Mouse (Mus musculus): ENCODE measurements at regions not wholly inside any gene's neighbourhood (a gene's known extent, or its start where the extent isn't known, plus 50 kb on each side); places are given as distances from the start of the nearest gene placed in this dataset.
A peak's percentile ranks its signal among the peaks of the same experiment; 100 is the strongest.

DNA sequence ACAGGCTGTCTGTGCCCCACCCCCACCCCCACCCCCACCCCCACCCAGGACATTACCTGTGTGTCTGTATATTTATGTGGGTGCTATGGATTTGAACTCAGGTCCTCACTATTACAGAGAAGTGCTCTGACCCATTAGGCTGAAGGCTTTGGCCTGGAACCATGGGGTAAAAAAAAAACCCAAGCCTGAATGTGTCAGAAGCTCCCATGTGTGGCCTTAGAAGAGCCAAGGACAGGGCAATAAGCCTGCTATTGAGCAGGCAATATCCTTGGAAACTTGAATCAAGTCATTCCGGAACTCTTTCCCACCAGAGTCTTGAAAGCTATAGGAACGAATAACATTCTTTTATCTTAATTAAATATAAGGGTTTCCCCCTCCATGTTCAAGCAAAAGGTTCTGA, 347.2 kb downstream of the Prdm2 start:
- DNase-seq (ENCODE audit: low read depth, low spot score) = no peak

GRCm38 (mm10) chr4:142863939-142864338, 348.9 kb downstream of the Prdm2 start:
- DNase-seq (ENCODE audit: low read depth, low spot score) = no peak

GRCm38 (mm10) chr4:142860441-142860840, 352.4 kb downstream of the Prdm2 start:
- DNase-seq (ENCODE audit: low read depth, low spot score) = no peak

GRCm38 (mm10) chr4:142856626-142857025, 356.2 kb downstream of the Prdm2 start:
- DNase-seq (ENCODE audit: low read depth, low spot score) = no peak

DNA sequence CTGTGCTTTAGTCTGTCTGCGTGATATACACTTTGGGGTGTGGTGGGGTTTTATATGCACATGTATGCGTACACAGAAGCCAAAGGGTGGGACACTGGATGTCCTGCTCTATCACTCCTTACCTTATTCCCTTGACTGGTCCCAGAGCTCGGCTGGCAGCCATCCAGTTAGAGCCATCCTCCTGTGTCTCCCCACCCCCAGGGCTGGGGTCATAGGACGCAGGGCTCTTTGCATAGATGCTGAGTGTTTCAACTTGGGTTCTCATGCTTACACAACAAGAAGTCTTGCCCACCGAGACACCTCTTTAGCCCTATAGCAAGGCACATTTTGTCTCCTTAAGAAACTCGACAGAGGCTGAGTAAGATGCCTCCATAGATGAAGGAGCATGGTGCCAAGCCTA, 357.2 kb downstream of the Prdm2 start:
- DNase-seq (ENCODE audit: low read depth, low spot score) = no peak

DNA sequence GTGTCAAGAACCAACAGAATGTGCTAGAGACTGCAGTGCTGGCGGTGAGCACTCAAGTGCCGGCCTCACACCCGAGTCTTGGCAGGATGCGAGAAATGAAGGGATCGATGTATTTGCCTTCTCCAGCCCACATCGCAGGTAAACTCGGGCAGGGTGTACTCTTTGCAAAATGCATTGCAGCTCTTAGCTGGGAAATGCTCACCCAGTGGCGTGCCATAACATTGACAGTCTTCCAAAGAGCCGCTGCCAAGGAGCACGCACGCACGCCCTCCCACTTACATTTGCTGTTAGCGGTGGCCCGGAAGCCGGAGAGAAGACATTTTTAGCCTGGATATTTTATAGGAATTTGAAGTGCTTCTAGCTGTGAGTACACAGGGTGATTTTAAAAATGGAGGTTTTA, 358.9 kb downstream of the Prdm2 start:
- peak; percentile 52 for DNase-seq (ENCODE audit: low read depth, low spot score)

- DNase-seq (ENCODE audit: low read depth, low spot score) = no peak
Measured at GRCm38 (mm10) chr4:142845066-142845696, 367.6 kb downstream of the Prdm2 start.

- DNase-seq (ENCODE audit: low read depth, low spot score) = no peak
Measured at GRCm38 (mm10) chr4:142839540-142839939, 373.3 kb downstream of the Prdm2 start.

GRCm38 (mm10) chr4:142838363-142838964, 374.3 kb downstream of the Prdm2 start:
- no peak for DNase-seq (ENCODE audit: low read depth, low spot score)

DNA sequence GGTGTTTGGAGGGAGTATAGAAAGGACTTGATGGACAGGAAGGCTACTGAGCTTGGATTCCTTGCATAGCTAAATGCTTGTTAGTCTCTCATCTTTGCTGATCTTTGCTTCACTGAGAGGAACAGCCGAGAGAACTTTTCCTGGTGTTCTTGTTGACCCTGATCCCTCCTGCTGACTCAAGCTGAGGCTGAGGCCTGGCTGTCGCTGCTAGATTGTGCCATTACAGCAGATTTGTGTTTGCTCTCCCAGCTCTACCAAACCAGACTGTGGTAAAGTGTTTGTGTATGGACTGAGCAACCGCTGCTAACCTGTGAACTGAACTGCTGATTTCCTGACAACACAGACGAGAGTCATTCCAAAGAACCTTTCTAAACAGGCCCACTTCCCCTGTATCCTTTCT, 375.2 kb downstream of the Prdm2 start:
- DNase-seq (ENCODE audit: low read depth, low spot score) = no peak

DNA sequence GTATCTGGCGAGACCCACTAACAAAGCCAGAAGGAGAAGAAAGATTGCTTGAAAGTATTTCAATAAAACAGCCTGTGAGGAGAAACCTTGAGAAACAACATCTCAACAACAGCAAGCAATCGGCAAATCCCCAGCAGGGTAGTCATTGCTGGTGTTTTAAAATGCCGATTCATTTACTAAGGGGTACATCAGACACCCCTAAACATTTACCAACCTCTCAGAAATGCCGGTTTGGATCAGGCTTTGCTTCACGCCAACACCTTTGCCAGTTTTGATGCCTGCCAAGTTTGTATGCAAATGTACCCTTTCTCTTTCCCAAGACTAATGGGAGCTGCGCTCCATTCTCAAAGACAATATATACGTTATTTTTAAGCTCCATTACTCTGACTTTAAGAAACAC, 383.1 kb downstream of the Prdm2 start:
- no peak for DNase-seq (ENCODE audit: low read depth, low spot score)

DNA sequence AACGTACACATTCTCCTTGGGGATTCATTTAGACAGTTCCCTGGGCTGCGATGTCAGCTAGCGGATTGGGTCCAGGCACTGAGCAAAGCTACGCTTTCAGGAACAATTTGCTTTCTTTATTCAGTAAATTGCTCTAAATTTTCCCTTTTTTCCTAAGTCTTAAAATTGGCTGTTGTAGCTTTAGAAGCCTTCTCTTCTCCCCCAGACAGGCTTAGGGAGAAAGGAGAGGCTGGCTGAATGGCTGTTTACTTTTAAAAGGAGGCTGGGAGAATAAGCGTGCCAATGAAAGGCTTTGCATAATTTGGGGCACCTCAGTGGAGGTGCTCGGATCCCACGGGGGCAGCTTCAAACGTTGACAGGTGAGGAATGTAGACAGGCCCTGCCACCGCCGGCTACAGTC, 383.8 kb downstream of the Prdm2 start:
- no peak for DNase-seq (ENCODE audit: low read depth, low spot score)

- no peak for DNase-seq (ENCODE audit: low read depth, low spot score)
Measured at GRCm38 (mm10) chr4:142826250-142826893, 386.4 kb downstream of the Prdm2 start.

DNA sequence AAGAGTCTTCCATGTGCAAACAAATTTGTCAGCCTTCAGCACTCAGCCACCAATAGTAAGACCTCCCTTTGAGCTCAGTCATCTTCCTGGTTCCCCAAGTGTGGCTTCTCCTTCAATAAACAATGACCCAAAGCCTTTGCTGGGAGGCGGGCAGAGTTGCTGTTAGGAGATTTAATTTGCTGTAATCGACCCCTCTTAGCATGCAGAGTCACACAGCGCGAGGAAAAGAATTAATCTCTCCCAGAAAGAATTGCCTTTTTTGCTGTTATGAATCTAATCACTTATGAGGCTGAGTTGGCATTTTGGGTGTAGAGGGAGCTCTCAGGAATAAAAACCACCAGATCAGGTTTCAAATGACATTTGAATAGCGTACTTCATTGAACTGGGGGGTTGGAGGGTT, 387.0 kb downstream of the Prdm2 start:
- no peak for DNase-seq (ENCODE audit: low read depth, low spot score)

DNA sequence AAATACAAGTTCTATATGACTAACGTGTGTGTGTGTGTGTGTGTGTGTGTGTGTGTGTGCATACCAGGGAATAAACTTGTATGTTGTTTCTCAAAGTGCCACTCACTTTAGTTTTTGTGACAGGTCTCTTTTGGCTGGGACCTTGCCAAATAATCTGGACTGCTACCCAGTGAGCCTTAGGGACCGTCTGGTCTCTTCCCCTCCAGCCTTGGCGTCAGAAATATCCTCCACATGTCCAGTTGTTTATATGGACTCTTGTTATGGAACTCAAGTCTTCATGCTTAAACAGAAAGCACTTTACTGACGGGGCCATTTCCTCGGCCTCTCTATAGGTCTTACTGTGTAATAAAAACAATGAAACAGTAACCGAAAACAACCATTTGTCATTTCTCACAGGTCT, 394.4 kb downstream of the Prdm2 start:
- no peak for DNase-seq (ENCODE audit: low read depth, low spot score)

DNA sequence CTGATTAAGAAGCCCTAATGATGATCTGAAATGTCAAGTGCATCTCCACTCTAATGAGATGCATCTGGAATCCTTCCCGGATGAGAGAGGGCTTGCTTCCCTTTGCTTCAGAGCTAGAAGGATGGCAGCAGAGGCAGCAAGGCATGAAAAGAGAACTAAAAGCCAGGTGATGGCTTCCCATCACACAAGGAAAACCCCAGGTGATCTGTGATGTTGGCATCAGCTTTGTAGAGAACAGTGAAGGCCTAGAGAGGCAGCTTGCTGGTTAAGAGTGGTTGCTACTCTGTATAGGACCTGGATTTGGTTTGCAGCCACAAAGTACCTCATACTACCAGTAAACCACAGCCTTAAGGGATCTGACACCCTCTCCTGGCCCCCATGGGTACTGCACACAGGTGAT, 395.8 kb downstream of the Prdm2 start:
- no peak for DNase-seq (ENCODE audit: low read depth, low spot score)

DNA sequence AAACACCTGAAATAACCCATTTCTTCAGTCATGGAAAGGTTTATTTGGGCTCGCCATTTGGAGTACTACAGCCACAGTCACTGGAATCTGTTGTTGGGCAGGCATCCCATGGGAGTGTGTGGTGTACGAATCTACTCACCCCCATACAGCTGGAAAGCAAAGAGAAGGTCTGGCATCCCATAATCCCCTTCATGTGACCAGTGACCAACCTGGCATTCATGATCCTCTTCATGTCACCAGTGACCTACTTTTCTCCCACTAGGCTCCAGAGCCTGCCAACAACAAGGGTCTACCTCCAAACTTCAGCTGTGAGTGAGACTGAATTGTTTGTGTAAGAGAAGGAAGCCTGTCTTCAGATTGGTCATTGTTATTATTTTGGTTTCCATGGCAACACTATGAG, 409.0 kb downstream of the Prdm2 start:
- no peak for DNase-seq (ENCODE audit: low read depth, low spot score)

DNA sequence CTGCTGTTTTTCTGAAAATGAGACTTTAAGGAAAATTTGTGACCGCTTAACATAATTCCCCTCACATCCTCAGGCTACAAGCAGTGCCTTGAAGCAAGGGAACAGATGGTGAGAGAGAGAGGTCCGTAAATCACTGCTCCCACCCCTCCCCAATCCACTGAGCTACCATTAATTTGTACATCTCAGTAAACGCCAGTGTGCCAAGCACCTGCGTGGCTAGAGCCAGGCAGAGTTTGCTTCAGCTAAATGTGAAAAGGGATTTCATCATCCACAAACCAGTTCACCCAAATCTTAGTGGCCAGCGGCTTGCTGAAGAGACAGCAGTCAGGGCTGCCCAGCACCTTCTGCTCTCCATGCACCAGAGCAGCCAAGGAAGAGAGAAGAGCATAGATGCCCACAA, 413.5 kb downstream of the Prdm2 start:
- no peak for DNase-seq (ENCODE audit: low read depth, low spot score)

GRCm38 (mm10) chr4:142798834-142799233, 414.0 kb downstream of the Prdm2 start:
- DNase-seq (ENCODE audit: low read depth, low spot score) = no peak

GRCm38 (mm10) chr4:142792606-142792970, 420.2 kb downstream of the Prdm2 start:
- DNase-seq (ENCODE audit: low read depth, low spot score) = no peak

- DNase-seq (ENCODE audit: low read depth, low spot score) = no peak
Measured at GRCm38 (mm10) chr4:142791823-142792605, 420.8 kb downstream of the Prdm2 start.

- no peak for DNase-seq (ENCODE audit: low read depth, low spot score)
Measured at GRCm38 (mm10) chr4:142789048-142789447, 423.7 kb downstream of the Prdm2 start.

- no peak for DNase-seq (ENCODE audit: low read depth, low spot score)
Measured at GRCm38 (mm10) chr4:142785386-142785785, 427.4 kb downstream of the Prdm2 start.
